Mouse (Mus musculus): ENCODE measurements around the gene Emc1.

Gene Emc1

DNA sequence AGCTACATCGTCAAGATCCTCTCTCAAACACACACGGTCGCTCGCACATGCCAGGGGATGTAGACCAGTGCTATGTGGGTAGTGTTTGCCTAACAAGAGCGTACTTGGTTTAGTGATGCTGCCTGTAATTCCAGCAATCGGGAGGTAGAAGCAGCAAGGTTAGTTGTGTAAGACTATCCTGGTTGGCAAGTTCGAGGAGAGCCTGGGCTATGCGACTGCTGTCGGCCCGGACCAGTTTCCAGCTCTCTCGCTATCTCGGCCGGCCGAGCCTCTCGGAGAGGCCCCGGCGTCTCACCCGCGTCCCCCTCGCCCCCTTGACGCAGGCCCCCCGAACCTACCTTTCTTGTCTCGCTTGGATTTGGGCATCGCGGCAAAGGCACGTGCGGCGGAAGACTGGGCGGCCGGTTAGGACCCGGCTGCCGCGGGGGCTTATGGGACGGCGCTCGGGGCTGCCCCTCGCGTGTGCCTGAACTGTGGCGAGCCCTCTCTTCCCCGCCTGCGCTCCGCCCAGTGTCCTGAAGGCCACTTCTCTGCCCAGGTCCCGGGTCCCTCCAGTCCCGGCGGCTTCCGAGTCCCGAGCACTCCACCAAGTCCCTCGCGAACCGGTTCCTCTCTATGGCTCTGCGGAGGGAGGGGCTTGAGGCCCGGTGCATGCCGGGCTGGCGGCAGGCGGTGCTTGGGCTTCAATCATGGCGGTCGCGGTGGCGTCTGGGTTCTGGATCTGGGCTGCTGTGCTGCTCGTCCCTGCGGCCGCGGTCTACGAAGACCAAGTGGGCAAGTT lies at the start of gene Emc1, which contains the start of the genes Mrto4 and Ubr4:
Gene Emc1 (plus strand): TSS at position 657 of the 781 bp plus-strand sequence.
Gene Mrto4 (minus strand): TSS at position 646 of the 781 bp plus-strand sequence.
Gene Ubr4 (plus strand): TSS at position 679 of the 781 bp plus-strand sequence.
- DNase-seq (ENCODE audit: low spot score in 2 of 2): peak; percentile 81 to 85

- no peak for DNase-seq (ENCODE audit: low spot score in 2 of 2)
Observed at GRCm38 (mm10) chr4:139305521-139305920, 46.9 kb upstream of the Emc1 start.

- no peak for DNase-seq (ENCODE audit: low spot score in 2 of 2)
Observed at GRCm38 (mm10) chr4:139307916-139308315, 44.5 kb upstream of the Emc1 start.

- DNase-seq (ENCODE audit: low spot score in 2 of 2): no peak
Observed at GRCm38 (mm10) chr4:139309651-139310050, 42.7 kb upstream of the Emc1 start.

- DNase-seq (ENCODE audit: low spot score in 2 of 2): peak; percentile 96 to 99
Observed at GRCm38 (mm10) chr4:139310171-139310898, 42.1 kb upstream of the Emc1 start, which contains the start of the genes Pqlc2 and Akr7a5. Gene Pqlc2, minus strand, starts transcription at chr4:139310708. Gene Akr7a5, plus strand, starts transcription at chr4:139310744.

DNA sequence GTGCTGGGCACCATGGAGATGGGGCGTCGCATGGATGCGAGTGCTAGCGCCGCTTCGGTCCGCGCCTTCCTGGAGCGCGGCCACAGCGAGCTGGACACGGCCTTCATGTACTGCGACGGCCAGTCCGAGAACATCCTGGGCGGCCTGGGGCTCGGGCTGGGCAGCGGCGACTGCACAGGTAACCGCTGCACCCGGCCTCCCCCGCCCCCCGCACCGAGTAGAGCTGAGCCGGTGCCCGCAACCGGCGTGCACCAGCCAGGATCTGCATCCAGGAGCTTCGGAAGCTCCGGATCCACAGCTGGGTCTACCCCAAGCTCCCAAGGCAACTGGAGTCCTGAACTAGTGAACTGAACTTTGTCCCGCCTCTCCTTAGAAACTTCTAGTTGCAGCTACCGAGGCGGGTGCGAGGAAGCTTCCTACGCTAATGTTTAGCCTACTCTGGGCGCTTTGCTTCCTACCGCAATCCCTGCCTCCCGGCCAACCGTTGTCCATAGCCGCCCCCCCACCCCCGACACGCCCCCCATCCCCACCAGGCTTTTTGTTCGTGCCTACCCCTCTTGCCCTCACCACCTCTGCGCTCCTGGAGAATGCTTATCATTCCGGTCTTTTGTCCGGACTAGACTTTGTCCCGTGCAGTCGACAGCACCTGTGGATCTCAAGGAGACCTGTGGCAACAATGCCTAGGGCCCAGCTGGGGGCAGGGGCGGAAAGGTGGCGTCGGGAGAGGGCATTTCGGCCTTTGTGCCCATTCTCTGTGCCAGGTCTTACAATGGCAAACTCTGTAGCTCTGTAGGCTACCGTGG lies 41.3 kb upstream of the Emc1 start:
- DNase-seq (ENCODE audit: low spot score in 2 of 2): no peak

- DNase-seq (ENCODE audit: low spot score in 2 of 2): no peak
Observed at GRCm38 (mm10) chr4:139311707-139312106, 40.7 kb upstream of the Emc1 start.

DNA sequence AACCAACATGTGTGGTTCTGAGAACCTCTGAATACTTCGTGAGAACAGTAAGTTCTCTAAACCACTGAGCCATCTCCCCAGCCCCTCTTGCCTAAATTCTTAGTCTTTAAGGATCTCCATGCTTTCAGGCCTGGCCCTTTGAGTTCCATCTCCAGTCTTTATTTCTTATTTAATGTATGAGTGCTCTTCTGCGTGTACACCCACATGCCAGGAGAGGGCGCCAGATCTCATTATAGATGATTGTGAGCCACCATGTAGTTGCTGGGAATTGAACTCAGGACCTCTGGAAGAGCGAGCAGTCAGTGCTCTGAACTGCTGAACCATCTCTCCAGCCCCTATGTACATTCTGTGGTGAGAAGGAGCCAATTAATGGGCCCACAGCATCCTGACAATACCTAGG lies 39.8 kb upstream of the Emc1 start:
- no peak for DNase-seq (ENCODE audit: low spot score in 2 of 2)

- no peak for DNase-seq (ENCODE audit: low spot score in 2 of 2)
Observed at GRCm38 (mm10) chr4:139318449-139318848, 33.9 kb upstream of the Emc1 start.

DNA sequence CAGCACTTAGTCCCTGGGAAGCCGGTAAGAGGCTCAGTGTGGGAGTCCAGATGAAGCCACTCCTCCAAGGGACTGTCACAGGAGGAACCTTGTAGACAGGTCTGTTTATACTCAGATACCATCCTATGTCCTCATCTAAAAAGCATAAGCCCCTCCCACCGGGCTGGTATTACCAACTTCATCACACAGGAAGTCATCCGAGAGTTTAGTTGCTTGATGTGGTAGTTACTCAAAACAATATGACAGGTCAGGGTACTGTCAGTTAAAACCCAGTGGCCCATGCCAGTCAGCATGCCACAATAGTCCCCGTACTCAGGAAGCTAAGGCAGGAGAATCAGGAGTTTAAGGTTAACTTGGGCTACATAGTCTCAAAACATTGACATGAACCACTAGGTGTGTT lies 32.6 kb upstream of the Emc1 start:
- no peak for DNase-seq (ENCODE audit: low spot score in 2 of 2)

DNA sequence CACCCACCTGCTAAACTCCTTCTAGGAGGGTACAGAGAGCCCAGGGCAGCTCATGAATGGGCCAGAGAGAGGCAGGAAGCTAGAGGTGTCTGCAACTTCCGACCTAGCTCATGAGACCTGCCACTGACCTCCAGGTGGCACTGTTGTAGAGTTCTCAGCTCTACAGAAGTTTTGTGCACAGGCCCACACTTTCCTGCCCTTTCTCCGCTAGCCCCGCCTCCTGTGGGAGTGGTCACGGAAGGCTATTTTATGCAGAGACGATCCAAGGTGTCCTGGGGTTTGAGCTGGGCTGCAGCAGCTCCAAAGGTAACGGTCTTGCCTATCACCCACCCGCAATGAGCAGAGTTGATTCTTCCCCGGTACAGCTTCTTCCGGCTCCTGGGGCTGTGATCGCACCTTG lies 21.8 kb upstream of the Emc1 start:
- peak; percentile 67 to 72 for DNase-seq (ENCODE audit: low spot score in 2 of 2)

- no peak for DNase-seq (ENCODE audit: low spot score in 2 of 2)
Observed at GRCm38 (mm10) chr4:139334631-139335295, 17.6 kb upstream of the Emc1 start.

DNA sequence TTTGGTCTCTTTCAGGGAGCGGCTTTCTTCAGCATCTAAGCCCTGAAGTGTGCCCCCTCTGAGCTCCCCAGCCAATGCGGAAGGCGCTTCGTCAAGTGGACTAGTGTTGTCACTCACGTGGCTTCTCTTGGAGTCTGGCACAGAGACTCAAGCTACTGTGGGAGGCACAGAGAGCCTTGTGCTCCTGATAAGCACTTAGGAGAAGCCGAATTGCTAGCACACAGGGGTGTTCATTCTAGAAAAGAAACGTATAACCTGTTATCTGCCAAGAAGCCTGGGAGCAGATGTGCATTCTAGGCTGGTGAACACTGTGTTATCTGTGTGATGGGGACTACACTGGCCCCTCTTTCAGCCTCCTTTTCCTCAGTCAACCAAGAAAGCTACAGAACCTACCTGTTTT lies 16.9 kb upstream of the Emc1 start:
- DNase-seq (ENCODE audit: low spot score in 2 of 2): no peak

- peak; percentile 66 to 83 for DNase-seq (ENCODE audit: low spot score in 2 of 2)
Observed at GRCm38 (mm10) chr4:139336822-139337483, 15.4 kb upstream of the Emc1 start.

DNA sequence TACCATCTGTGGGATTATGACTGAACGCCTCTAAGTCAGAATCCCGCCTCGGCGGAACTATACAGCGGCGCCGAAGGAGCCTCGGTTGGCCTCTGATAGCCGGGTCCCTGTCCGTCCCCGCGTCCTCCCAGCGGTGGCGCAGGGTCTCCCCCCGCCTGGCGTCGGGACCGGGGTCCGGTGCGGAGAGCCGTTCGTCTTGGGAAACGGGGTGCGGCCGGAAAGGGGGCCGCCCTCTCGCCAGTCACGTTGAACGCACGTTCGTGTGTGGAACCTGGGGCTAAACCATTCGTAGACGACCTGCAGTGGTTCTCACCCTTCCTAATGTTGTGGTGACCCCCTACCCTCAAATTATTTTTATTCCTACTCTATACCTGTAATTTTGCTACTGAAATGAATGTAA lies 14.2 kb upstream of the Emc1 start:
- DNase-seq (ENCODE audit: low spot score in 2 of 2): no peak

DNA sequence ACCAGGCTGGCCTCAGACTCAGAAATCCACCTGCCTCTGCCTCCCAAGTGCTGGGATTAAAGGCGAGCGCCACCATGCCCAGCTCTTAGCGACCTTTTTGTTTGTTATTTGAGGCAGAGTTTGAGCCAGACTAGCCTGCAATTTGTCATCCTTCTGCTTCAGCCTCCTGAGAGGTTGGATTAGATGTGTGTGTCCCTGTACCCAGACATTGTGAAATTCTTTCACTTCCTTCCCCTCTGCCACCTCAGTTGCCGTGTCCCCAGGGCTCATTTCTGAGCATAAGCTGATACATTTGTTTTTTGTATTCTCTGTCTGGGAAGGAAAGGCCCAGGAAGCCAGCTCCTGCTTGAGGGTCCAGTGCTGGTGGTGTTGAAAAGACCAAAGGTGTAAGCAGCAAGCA lies 11.6 kb upstream of the Emc1 start:
- no peak for DNase-seq (ENCODE audit: low spot score in 2 of 2)

DNA sequence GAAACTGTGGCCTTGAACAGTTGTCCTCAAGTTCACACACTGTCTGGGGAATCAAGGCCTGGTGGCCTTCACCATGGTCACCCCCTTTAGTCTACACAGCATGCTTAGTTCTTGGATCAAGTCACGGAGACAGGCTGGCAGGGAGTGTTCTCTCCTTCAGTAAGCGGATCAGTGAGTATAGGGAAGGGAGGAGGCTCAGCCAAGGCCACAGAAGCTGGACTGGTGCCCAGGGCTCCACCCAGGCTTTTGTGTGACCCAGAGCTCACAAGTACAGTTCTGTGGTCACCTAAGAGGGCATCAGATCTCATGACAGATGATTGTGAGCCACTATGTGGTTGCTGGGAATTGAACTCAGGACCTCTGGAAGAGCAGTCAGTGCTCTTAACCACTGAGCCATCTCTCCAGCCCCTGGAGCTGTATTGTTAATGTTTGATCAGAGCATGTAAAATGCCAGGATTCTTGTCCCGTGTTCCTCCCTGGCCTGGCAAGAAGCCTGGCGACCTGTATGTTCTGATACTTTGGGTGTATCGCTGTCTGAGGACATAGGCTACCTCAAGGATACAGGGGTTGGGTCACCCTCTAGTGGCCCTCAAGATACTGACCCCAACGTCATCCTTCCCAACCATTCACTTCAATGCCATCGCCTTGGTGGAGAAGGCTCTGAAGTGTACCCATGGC lies 10.7 kb upstream of the Emc1 start:
- no peak for DNase-seq (ENCODE audit: low spot score in 2 of 2)

DNA sequence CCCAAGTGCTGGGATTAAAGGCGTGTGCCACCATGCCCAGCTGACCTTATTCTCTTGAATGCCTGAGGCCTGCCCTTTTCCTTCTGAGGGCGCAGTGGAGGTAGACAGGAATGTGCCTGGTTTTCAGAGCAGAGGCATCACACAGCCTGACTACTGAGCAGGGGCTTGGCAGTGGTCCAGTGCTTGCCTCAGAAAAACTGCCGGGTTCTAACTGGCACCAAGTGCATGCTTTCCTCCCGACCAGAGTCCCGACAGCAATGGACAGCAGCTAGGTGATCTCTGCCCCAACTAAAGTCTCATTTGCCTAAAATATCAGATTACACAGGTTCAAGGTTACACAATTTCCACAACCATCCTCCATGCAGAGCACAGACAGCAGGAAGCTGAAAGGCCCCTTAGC lies 8.7 kb upstream of the Emc1 start:
- no peak for DNase-seq (ENCODE audit: low spot score in 2 of 2)

DNA sequence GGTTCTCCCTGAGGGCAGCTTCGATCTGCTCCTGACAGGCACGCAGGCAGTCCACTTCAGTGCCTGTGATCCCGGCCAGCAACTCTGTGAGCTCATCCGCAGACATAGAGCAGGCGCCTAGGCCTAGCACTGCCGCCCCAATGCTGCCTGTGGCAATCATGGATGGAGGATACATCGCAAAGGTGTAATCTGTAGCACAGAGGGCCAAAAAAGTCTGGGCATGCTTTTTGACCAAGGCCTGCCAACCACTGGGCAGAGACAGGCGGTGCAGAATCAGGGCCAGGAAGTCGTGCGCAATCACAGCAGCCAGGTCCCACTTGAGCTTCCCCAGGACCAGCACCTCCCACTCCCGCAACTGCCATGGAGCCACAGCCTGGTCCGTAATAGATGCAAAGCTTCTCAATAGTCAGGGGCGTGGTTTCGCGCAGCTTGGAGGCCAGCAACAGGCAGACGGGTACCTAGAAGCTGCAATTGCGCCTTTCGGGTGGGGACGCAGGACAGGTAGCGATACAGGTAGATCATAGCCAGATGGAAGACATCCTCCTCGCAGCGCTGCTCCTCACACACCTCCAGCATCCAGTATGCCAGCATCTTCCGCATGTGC lies 6.9 kb upstream of the Emc1 start:
- no peak for DNase-seq (ENCODE audit: low spot score in 2 of 2)

DNA sequence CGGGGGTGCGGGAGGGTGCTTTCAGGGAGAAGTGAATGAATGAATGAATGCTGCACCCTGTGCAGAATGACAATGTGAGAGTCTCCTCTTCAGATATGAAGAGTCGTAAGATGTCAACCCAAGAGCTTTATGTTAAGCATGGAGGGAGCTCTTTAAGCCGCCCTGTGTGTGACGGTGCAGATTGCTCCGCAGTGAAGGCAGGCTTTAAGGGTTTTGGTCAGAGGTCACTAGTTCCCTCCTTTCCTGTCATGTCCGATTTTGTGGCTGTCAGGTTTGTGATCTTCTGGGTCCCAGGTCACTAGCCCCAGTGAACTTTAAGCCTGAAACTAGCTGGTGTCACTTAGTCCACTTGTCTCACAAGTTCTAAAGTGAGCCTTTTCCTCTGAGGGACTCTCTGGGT lies 445 bp downstream of the Emc1 start:
- no peak for DNase-seq (ENCODE audit: low spot score in 2 of 2)

Data from urinary bladder, postnatal 4 days (tissue).